Mouse (Mus musculus) embryo, embryonic 9.5 days (tissue): ENCODE measurements around the gene Sash3.
A peak's percentile ranks its signal among the peaks of the same experiment; 100 is the strongest.

ENCODE experiments used
- DNase-seq: peaks from one replicate; pipeline ENCODE4 v3.0.0-alpha.2; 2017; ENCODE audit errors: extremely low spot score

Gene Sash3

DNA sequence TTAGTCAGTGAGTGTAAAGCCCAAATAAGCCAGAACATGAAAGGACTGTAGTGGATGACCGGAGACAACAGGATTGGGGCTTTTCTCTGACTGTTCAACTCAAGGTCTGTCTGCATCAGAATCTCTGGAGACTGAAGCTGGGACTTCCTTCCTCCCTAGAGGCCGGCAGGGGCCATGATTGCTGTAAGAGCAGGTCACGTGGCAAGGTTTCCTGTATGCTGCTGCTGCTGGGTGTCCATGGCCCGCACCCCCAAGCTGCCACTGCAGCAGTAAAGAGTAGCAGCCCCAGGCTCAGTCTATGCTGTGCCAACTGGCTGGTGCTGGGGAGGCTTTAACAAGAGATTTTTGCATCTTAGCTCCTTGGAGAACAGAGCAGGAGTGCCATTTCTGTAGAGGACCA is at the start of gene Sash3:
TSS of gene Sash3 (plus strand) at position 175 of the 400 bp plus-strand sequence.
- no peak for DNase-seq

DNA sequence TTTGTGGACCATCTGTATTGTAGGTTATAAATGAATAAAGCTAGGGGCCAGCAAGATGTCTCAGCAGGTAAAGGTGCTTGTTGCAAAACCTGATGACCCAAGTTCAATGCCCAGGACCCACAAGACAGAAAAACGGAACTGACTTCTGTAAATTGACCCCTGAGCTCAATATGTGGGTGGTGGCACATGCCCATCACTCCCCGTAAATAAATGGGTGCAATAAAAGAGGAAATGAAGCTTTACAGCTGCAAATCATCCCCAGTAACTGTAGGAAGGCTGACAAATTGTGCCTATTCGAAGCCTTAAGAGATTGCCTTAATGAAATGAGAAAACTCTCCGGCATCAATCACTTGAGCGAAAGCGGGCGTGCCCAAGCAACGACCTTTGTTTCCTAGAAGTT is 49.7 kb upstream of the Sash3 start:
- no peak for DNase-seq

DNA sequence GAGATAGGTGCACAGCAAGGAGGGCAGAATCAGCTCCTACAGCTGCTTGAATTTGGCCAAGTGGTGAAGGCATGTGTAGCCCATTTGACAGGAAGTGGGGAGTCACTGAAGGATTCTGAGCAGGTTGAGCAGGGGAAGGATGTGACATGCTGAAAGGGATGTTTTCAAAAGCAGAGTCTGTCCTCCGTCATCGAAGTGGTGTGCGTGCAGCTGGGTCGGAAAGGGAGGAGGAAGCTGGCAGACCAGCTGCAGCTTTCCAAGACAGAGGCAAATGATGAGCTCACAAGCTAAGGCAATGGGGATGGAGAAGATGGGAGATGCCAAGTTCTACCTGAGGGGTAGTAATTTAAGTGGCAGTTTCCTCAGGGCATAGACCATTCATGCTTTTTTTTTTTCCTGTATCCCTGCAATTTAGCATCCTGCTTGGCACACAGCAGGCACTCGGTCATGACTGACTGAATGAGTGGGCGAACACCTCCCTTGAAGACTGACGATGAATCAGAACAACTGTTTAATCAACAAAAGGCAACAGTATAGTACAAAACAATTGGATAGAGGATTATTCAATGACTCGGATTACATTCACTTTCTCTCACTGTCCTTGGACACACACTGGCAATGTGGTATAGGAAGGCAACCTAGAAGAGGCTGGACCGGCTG is 47.6 kb upstream of the Sash3 start:
- no peak for DNase-seq

DNA sequence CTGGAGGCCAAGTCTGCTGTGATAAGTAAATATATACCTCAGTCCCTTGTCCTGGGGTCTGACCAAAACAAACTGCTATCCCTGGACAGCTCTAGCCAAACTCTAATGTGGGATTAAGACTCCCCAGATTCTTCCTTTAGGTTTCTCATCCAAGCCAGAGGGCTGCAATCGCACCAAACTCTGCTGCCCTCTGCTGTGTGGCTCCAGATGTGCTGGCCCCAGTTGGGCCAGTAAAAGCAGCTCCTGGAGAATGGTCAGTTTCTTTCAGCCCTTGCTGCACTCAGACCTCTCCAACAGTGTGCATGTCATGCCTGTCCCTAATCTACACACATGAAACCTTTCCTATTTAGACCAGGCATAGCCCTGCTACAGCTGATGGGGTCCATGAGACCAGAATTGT is 46.4 kb upstream of the Sash3 start:
- no peak for DNase-seq

DNA sequence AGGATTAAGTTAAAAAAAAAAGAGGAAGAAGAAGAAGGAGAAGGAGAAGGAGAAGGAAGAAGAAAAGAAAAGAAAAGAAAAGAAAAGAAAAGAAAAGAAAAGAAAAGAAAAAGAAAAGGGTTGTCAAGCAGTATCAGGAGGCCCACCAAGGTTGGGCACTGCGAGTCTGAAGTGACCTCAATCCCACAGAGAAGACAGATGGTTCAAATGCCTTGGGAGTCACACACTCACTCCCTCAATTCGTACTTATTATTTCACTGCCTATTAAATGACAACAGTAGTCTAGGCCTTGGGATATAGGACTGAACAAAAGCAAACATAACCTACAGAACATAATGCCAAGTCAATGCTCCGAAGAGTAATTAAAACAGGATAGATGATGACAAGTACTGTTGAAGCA is 43.0 kb upstream of the Sash3 start:
- DNase-seq = no peak

DNA sequence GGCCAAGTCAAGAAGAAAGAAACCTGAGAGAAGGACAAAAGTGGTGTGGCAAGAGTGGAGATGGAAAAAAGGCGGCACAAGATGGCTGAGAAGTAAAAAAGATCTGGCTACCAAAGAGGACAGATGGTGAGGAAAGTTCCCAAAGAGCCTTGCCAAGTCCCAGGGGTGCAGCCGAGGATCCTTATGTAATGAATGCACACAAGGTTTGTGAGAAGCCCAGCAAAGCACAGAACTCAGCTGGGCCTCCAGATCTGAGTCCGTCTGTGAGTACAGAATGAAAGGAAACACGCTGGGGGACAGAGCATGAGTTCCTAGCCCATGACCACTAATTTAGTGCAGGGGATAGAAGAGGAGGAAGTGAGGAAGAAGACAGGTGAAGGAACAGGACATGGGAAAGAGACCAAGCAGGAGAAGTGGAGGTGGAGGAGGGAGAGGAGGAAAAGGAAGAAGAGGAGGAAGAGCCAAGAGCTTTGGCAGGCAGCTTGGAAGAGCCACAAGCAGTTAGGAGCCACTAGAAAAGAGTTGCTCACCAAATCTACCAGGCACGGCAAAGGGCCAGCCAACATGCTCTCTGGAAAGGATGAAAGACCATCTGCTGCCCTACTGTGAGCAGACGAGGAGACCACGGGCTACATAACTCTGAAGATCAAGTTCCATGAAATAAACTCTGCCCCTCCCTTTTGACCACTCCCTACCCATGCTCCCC is 41.3 kb upstream of the Sash3 start:
- no peak for DNase-seq

DNA sequence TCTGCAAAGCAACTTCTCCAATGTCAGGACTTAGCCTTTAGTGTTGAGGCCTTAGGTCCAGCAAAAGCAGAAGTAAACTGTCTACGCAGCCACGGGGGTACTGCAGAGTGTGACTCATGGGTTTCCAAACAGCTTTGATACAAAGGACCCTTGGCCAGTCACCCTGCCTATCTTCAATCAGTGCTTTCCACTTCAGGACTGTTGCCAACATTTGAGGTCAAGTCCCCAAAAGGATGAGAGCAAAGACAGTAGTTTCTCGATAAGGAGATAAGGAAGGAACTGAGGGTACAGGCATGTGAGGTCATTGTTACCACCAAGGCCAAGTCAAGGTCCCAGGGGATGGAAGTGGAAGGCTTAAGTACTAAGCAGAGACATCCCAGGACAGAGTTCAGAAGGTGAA is 40.0 kb upstream of the Sash3 start:
- no peak for DNase-seq

DNA sequence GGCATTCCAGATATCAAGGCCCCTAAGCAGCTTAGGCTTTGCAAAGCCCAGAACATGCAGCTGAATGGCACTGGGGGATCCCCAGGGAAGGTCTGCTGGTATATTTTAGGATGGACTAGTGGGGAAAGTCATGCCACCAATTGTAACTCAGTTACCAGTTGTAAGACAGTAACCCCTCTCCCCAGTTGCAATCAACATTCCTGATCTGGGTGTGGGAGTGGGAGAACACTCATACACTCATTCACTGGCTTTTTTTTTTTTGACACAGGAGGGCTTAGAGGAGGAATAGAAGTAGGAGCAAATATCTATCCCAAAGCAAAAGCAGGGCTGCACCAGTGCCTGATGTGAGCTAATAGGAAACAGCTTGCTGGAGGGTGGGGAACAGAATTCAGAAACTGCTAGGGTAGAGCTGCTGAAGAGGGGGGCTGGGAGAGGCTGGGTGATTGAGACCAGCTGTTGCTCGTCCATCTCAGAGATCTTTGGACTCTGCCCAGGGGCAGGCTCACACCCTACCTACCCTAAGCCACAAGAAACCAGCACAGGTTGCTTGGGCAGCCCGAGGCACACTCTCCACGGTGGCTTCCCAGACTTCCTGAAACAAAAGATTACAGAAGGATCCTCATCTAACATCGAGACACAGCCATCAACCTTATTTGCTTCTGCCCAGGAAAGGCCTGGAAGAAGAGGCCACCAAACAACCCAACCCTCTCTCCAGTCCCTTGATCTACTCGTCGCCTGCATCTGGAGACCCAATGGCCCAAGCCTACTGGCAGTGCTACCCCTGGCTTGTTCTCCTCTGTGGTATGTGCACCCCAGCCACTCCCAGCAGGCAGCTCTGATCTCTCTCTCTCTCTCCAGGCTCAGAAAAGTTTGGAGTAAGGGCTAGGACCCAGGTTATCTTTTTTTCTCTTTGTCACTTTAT is 37.6 kb upstream of the Sash3 start, which contains the start of gene Xpnpep2:
TSS of gene Xpnpep2 (plus strand) at position 332 of the 922 bp plus-strand sequence.
- DNase-seq = peak; percentile 9

DNA sequence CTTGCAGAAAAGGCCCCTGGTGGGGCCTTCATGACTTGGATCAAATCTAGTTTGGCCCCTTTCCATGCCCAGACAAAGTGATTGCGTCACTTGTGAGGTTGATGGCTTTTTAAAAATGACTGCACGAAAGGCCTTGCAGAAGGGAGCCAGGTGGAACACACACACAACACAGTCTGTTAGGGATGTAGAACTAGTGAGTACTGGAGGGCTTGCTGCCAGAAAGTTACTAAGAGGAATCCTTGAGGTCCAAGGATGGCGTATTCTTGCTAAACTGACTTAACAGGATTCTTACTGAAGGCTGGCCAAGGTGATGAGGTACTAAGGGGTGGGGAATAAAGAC is 37.0 kb upstream of the Sash3 start:
- no peak for DNase-seq

DNA sequence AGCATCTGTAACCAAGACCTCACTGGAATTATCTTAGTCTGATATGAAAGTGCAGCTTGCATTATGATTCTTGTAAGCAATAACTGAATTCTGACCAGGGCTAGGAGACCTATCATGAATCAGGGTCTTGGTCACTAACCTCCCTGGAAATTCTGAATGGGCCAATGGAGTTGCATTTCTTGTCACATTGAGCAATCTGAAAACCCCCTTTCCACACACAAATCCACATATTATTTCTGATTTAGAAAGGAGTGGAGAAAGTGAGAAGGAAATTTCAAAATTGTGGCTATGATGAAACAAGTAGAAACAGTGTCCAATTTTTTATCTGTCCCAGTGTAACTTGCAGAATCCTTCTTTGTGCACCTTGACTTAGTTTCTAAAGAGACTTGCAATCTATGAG is 26.9 kb upstream of the Sash3 start:
- DNase-seq = no peak

DNA sequence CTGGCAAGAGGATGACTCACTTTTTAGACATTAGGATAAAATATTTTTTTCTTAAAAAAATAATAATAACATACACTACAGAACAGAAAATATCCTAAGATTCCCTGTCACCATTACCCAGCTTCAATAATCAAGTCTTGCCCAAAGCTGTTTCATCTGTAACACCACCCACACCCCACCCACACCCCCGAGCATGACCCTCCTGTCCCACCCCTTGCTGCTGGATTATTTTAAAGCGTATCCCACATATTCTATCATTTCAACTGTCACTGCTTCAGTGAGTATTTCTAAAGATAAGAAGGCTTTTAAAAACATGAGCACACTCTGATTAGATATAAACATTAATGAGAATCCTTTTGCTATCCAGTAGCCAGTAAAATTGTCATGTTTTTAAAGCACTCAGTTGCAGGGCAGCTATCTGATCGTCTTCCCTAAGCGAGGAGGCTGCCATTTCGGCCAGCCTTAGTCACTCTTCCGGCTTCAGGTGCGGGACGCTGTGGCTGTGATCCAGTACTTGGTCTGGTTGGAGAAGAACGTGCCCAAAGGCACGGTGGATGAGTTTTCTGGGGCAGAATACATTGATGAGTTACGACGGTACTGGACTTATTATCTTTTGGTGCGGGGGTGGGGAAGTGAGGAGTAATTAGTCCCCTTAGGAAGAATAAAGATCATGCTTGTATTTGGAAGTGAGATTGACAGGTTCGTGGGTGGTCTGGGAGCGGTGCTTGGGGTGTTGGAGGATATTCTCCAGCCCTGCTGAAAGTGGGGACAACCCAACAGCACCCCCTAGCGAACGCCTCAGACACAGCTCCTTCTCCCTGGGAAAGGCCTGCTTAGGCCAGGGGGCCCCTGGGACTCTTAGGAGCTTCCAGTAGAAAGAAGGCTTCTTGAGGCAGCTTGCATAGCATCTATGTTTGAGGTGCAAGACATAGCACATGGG is 21.8 kb upstream of the Sash3 start:
- peak; percentile 57 for DNase-seq

DNA sequence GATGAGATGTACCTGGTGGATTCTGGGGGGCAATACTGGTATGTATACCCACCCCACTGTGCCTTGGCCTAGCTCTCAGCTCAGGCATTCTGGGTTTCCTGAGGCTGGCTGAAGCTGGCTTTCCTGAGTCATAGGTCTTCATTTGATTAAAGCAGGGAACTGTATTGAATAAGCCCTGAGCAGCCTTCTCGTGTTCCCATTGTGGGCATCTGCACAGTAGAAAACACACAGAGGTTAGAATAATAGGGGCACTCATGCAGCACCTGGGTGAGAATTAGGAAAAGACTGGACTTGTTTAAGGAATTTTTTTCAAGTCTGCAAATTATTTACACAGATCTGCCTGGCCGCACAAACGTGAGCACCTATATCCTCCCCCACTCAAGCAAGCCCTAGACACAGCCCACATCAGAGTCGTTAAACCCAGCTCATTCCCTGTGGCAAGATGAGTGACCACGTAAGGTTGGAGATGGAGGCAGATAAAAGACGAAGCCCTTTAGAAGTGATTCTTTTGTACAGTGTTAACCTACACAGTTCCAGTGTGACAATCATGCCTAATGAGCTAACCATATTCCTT is 19.2 kb upstream of the Sash3 start:
- DNase-seq = no peak

DNA sequence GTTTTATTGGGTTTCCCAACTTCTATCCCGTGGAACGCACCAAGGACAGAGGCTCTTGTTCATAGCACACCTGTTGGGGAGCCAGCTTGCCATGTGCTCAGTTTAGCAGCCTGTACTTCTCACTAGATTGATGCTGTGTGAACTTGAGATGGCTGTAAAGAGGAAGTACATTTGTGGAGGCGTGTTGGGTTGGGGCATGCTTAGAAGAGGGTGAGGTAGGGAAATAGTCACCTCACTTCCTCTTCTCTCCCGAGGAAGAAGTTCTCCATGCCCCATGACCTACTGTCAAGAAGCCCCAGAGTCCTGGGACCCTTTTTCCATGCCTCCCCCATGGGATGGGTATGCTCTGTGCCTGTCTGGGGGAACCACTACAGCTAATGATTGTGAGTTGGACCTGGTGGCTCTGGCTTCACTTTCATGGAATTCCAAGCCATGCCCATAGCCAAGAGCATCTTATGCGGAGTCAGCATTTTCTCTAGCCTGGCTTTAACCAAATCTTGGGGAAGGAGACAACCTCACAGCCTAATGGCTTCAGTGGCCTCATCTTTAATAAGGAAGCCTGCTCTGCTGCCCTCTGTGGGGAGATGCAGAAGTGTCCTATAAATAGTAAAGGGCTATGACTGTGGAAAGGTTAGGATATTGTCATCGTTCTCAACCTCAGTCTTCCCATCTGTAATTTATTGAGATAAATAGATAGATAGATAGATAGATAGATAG is 18.6 kb upstream of the Sash3 start:
- no peak for DNase-seq

DNA sequence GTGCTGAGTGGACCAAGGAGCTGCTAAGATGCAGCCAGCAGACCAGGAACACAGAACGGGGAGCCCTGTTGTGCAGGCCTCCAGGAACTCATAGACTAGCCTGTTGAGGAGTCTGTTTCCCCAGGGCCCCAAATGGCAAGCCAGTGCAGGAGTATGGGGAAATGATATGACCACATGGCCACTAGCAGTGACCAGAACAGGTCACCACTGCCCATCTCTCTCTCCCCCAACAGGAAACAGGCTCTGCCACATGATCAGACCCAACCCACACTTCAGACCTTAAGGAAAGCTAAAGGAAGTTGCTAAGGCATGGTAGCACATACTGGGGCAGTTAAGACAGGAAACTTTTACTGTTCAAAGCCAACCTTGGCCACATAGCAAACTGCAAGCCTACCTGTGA is 17.1 kb upstream of the Sash3 start:
- DNase-seq = no peak

DNA sequence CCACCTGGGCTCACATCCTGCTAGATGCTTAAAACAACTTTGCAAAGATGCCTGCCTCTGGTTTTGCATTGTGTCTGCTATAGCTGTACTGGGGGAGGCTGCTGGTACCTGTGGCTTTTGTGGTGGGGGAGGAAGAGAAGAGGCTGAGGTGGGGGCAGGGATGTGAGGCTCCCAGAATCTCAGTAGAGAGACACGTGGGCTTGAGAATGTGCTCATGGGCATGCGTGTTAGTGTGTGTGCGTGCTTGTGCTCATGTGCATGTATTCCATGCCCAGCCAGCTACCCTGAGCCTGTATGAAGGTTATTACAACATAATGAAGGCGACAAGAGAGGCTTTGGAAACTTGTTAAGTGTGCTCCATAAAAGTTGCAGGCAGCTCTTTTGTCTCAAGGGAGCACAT is 9.3 kb upstream of the Sash3 start:
- DNase-seq = no peak

DNA sequence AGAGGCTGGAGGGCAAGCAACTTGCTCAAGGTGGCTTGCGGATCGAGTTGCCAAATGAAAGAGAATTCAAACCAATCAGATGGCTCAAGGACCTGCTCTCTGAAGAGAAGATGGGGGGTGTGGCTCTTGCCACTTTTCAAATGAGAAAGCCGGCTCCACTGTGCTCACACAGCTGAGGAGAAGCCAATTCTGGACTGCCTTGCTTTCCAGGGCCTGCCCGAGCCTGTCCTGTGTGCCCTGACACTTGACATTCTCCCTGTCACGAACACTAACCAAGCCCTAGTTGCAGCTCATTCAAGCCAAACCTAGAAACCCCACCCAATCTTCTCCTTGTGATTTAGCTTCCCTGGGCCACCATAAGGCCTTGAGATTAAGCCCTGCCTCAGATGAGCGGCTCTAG is 8.2 kb upstream of the Sash3 start:
- no peak for DNase-seq

DNA sequence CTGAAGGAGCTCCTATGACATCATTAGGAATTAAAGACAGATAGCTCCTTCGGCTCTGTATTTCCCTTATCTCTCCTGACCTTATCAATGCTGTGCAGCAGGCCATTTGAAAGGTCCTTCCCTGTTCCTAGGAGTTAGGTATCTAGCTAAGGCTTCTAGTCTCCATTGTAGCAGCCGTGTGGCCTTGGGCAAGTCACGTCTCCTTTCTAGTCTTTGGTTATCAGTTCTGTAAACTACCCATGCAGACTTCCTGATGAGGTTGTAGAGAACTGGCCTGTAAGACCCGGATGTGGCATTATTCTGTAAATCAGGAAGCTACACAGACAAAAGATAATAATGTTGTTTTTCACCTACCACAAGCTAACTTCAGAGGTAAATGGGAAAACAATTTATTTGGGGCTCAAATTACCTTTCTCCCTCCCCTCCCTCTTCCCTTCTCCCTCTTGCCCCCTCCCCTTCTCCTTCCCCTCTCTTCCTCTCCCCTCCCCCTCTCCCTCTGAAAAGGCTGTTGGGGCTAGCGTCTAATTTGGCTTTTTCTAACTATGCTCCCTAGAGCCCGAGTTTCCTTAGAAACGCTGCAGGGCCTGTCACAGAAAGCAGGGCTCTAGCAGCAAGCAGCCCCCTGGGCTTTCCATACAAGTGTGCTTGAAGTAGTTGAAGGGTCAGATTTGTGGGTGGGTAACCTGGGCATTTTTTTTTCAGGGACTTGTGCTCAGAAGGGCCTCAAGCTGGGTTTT is 7.5 kb upstream of the Sash3 start:
- DNase-seq = peak; percentile 19

DNA sequence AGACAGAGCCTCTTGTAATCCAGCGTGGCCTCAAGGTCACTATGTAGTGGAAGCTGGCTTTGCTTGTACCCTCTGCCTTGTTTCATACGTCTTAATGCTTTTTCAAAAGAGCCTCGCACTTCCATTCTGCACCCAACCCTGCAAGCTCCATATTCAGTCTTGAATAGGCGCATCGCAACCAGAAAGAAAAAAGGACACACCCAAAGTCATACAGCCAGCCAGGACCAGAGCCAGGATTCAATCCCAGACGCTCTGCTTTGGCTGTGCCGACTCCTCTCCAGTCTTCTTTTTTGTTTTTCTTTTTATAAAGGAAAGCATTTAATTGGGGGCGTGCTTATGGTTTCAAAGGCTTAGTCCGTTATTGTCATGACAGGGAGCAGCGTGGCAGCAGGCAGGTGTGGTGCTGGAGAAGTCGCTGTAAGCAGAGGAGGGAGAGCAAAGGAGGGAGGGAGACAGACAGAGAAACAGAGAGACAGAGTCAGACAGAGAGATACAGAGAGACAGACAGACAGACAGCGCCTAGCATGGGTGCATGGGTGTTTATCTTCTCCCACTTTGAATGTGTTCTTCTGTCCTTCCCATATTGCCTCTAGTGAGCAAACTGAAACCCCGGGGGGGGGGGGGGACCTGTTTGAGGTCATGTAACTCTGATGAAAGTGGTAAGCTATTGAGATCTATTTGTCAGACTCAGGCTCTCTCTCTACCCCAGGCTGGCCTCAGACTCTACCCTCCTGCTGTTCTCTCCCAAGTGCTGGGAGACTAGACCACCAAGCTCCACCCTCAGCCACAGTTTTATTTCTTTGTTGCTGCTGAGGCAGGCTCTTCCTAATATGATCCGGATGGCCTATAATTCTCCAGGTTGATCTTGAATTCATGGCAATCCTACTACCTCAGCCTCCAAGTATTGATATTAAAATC is 6.6 kb upstream of the Sash3 start:
- no peak for DNase-seq
